Mouse (Mus musculus): ENCODE measurements around the gene Pde6g.

DNA sequence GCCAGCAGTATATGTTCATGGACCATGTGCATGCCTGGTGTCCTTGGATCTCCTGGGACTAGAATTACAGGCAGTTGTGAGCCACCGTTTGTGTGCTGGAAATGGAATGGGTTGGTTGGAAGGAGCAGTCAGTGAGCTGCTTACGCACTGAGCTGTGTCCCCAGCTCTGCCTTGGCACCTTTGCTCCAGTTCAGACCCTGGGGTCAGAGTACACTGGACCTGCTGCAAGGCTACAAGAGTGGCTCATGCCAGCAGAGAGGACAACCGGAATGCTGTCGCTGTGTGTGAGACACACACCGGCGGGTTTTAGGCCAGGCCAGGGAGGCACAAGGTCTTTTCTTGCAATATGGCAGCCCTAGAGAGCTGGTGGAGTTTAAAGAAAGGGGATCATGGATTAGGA lies 18.8 kb upstream of the Pde6g start:
- no peak for TF ChIP-seq CTCF (IDR thresholded peaks at IDR 0.05; ENCODE audit: extremely low read depth, insufficient read length, insufficient replicate concordance, low read depth, low read length)
- TF ChIP-seq POLR2A (IDR thresholded peaks at IDR 0.05; ENCODE audit: low read depth, low read length), result no peak

Data from small intestine, adult 2 months (tissue).